Mouse (Mus musculus) midbrain, embryonic 13.5 days (tissue): ENCODE results near the gene Wasf2. TPM values are rescaled to one million over a fixed set of nuclear protein-coding genes. Genes with fewer than 3 reads are reported as not detected.

Experiments used
- ATAC-seq: fragments of 200-750 bp; cut with Nextera tagmentation; 2 replicates; pipeline ENCODE4 v1.8.0; 2017; ENCODE audit warnings: mild to moderate bottlenecking, moderate TSS enrichment, moderate library complexity
- H3K27ac ChIP-seq: fragments of 300-500 bp; sonication (generic); 2 replicates; pipeline ENCODE4 v1.5.1; 2015; ENCODE audit warnings: inconsistent platforms, mild to moderate bottlenecking, moderate library complexity
- H3K27me3 ChIP-seq: fragments of 300-500 bp; sonication (generic); 2 replicates; pipeline ENCODE4 v1.6.1; 2015; ENCODE audit warnings: mild to moderate bottlenecking, inconsistent platforms
- H3K36me3 ChIP-seq: fragments of 300-500 bp; sonication (generic); 2 replicates; pipeline ENCODE4 v1.6.1; 2015; ENCODE audit warnings: mild to moderate bottlenecking, inconsistent platforms
- H3K4me1 ChIP-seq: fragments of 300-500 bp; sonication (generic); replicated peaks from 2 replicates; pipeline ENCODE4 v1.6.1; 2015; ENCODE audit warnings: inconsistent platforms
- H3K4me2 ChIP-seq: fragments of 300-500 bp; sonication (generic); replicated peaks from 2 replicates; pipeline ENCODE4 v1.6.1; 2015; ENCODE audit warnings: moderate library complexity, mild to moderate bottlenecking, inconsistent platforms
- H3K4me3 ChIP-seq: fragments of 300-500 bp; sonication (generic); replicated peaks from 2 replicates; pipeline ENCODE4 v1.5.1; 2015; ENCODE audit warnings: mild to moderate bottlenecking, inconsistent platforms
- H3K9ac ChIP-seq: fragments of 300-500 bp; sonication (generic); replicated peaks from 2 replicates; pipeline ENCODE4 v1.6.1; 2015; ENCODE audit warnings: mild to moderate bottlenecking, inconsistent platforms
- H3K9me3 ChIP-seq: fragments of 300-500 bp; sonication (generic); 2 replicates; pipeline ENCODE4 v1.6.1; 2016; ENCODE audit warnings: mild to moderate bottlenecking, inconsistent platforms
- WGBS: fragments of 180-500 bp; shearing (Covaris S2); methylation state at CpG from one replicate; pipeline ENCODE4 v1.1.7; 2015; 5-methylcytosine and 5-hydroxymethylcytosine counted together
- polyA plus RNA-seq: library from polyadenylated mRNA; unstranded; fragments of >200 nt; fragmentation: Nextera tagmentation; extraction: Ambion mirVana; gene quantifications from 2 replicates; pipeline ENCODE4 v1.2.1, GENCODE M21; 2015

Gene Wasf2
- polyA plus RNA-seq, 1 experiment from 2014 or later: 28.8 TPM

DNA sequence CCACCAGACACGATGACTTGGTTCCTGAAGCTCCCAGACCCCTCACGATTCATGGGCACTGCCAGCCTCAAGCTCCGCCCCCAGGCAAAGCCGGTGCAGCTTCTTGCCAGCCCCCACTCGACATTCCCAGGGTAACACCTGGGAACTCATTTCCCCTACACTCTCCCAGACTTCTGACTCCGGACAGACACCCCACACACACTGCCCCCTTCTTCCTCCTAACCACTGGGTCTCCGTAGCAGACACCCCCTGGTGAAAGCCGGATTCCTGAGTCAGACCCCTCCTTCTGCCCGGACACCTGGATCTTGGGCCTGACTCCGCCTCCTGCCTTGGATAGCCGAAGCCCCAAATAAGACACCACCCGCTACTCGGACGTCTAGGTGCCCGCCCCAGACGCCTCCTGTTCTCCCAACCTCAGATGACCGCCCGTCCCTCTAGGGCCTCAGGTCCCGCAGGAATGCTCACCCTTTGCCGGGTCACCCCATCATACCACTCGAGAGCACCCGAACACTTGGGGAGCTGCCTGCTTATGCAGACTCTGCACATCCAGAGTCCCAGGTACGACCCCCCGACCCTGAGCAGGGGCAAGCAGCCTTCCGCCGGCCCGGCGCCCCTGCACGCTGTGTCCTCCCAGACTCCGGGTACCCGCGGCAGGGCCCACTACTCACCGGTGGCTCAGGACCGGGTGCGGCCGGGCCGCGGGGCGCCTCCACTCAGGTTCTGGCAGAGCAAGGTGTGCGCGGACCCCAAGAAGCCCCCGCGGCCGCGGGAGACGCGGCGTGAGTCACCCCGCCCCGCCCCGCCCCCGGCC is 81.7 kb downstream of the Wasf2 start, which contains the start of the genes Cd164l2 and Gpr3:
Cd164l2 (plus strand) TSS at position 381 of the 811 bp plus-strand sequence.
Gpr3 (minus strand) TSS at position 786 of the 811 bp plus-strand sequence.
- no peaks in the 10 kb centered on the region for H3K9me3 ChIP-seq
- peaks cover 21% of the 10 kb centered on the region for H3K4me1 ChIP-seq
- H3K4me2 ChIP-seq: peak within 1 kb of the TSS; percentile 89
- WGBS: under 1% methylated on average over 51 of the region's 52 CpGs
- no peaks in the 10 kb centered on the region for H3K36me3 ChIP-seq
- no peak within 1 kb of the TSS for H3K27ac ChIP-seq
- H3K9ac ChIP-seq: peak within 1 kb of the TSS; percentile 65
- peak within 1 kb of the TSS; percentile 61 for H3K4me3 ChIP-seq
- peak; percentile 75 for ATAC-seq
- peaks cover 50% of the 10 kb centered on the region for H3K27me3 ChIP-seq

- Histone ChIP-seq H3K36me3 (no peaks in the 10 kb centered on the region), H3K4me2 (peak overlapping the region; percentile 89), H3K9me3 (no peaks in the 10 kb centered on the region), H3K27ac (no peak overlapping the region), H3K4me3 (peak overlapping the region; percentile 61), H3K4me1 (peaks cover 22% of the 10 kb centered on the region), H3K9ac (peak overlapping the region; percentile 65), H3K27me3 (peaks cover 50% of the 10 kb centered on the region)
- WGBS: 2% methylated on average over 43 of the region's 44 CpGs
- peak; percentile 85 for ATAC-seq
Measured at GRCm38 (mm10) chr4:133212562-133213267, 82.4 kb downstream of the Wasf2 start.

DNA sequence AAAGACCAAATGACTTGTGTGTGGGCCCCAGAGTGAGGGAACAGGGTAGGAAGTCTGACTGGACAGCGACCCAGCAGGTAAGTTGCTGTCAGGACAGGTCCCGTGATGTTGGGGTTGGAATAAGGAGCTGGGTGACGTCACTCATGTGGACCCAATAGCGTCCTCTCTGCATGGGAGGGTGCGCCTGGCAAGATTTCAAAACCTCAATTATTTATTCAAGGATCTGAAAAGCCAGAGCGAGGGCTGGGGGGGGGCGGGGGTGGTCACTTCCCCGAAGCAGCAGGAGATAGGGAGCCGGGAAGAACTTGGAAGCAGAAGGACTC is 82.9 kb downstream of the Wasf2 start:
- Histone ChIP-seq H3K4me1 (peaks cover 25% of the 10 kb centered on the region), H3K27me3 (peaks cover 50% of the 10 kb centered on the region), H3K27ac (no peak overlapping the region), H3K9ac (peak overlapping the region; percentile 65), H3K4me3 (peak overlapping the region; percentile 61), H3K36me3 (no peaks in the 10 kb centered on the region), H3K4me2 (peak overlapping the region; percentile 89), H3K9me3 (no peaks in the 10 kb centered on the region)
- 0 out of 2 replicates have a peak, but pooled peaks have one; percentile 2 for ATAC-seq
- WGBS: 0% methylated on average over 9 of the region's 9 CpGs

DNA sequence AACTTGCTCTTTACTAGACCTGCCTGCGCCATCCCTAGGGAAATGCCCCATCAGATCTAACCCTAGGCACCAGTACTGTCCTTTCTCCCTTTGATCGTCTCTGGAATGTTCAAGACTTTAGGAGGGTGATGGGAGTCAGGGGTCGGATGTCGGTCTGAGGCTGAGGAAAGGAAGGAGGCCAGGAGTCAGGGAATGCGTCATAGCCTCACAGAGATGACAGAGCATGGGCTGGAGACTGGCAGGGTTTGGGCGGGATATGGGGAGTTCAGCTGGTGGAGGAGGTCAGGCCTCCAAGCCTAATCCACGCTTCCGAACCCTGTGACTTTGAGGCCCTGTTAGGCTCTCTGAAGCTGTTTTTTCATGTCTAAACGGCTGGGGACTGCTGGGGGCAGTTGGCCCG is 83.4 kb downstream of the Wasf2 start:
- peak overlapping the region; percentile 89 for H3K4me2 ChIP-seq
- WGBS: 7% methylated on average over 10 of the region's 10 CpGs
- peak overlapping the region; percentile 61; the same call in 1 of the 2 replicates for H3K4me3 ChIP-seq
- H3K36me3 ChIP-seq: no peaks in the 10 kb centered on the region
- peaks cover 25% of the 10 kb centered on the region for H3K4me1 ChIP-seq
- peaks cover 50% of the 10 kb centered on the region for H3K27me3 ChIP-seq
- no peaks in the 10 kb centered on the region for H3K9me3 ChIP-seq
- ATAC-seq: no peak
- no peak overlapping the region for H3K9ac ChIP-seq
- H3K27ac ChIP-seq: no peak overlapping the region; the same call in 1 of the 2 replicates

DNA sequence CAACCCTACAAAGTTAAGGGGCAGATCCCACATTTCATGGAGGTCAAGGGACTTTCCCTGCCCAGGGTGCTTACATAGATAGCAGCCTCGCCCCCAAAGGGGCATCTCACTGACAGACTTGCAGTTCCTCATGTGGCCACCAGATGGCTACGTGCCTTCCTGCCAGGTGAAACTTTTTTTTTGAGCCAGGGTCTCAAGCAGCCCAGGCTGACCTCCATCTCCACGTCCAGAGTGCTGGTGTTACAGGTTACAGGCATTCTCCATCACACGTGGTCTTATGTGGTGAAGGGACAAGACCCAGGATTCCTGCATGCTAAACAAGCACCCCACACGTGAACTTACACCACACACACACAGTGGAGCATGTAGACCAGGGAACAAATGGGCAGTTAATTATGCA is 87.3 kb downstream of the Wasf2 start:
- peak; percentile 21; the same call in 1 of the 2 replicates for ATAC-seq

DNA sequence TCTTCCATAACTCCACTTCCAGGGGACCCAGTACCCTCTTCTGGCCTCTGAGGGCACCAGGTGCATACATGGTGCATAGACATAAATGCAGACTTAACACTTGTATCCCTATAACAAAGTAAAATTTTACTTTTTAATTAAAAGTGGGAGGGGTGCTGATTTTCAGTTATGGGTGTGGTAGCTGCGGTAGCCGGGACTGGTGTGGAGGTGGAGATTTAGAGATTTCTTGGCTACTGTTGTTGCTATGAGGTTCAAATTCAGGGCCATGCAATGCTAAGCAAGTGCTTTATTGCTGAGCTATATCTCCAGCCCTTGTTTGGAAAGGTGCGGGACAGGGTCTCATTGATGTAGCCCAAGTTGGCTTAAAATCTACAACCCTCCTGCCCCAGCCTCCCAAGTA is 88.4 kb downstream of the Wasf2 start:
- Histone ChIP-seq H3K9me3 (no peaks in the 10 kb centered on the region), H3K36me3 (no peaks in the 10 kb centered on the region), H3K9ac (no peak overlapping the region), H3K27ac (no peak overlapping the region), H3K4me2 (no peak overlapping the region), H3K4me3 (no peak overlapping the region), H3K4me1 (peaks cover 13% of the 10 kb centered on the region), H3K27me3 (peaks cover 54% of the 10 kb centered on the region)
- WGBS: 90% methylated on average over 3 of the region's 3 CpGs
- ATAC-seq: no peak

More for the DNA sequence above, 87.3 kb downstream of the Wasf2 start:
- H3K27me3 ChIP-seq: peaks cover 60% of the 10 kb centered on the region
- H3K4me1 ChIP-seq: peaks cover 24% of the 10 kb centered on the region
- no peaks in the 10 kb centered on the region for H3K36me3 ChIP-seq
- no peak overlapping the region for H3K9ac ChIP-seq
- 1% methylated on average over 5 of the region's 5 CpGs for WGBS
- H3K27ac ChIP-seq: no peak overlapping the region
- no peaks in the 10 kb centered on the region for H3K9me3 ChIP-seq
- H3K4me2 ChIP-seq: no peak overlapping the region
- no peak overlapping the region for H3K4me3 ChIP-seq

DNA sequence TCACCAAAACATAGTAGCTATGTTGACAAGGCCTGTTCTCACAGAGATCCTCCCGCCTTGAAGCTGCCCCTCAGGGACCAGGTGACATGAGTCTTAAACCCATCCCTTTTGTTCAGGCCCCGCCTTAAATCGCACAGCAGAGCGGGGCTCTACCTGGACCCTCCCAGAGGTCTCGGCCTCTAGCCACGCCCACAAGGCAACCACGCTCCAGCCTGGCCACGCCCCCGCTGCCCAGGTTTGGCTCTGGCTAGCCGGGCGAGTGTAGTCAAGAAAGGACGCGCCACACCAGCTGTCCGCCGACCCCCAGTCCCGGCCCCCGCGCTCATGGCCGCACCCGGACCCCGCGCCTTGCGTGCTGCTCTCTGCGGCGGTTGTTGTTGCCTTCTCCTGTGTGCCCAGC is 90.4 kb downstream of the Wasf2 start:
- Histone ChIP-seq H3K9ac (peak overlapping the region; percentile 59), H3K4me2 (peak overlapping the region; percentile 55), H3K4me3 (peak overlapping the region; percentile 30), H3K9me3 (no peaks in the 10 kb centered on the region), H3K36me3 (no peaks in the 10 kb centered on the region), H3K4me1 (peaks cover 12% of the 10 kb centered on the region), H3K27me3 (peaks cover 37% of the 10 kb centered on the region), H3K27ac (no peak overlapping the region)
- WGBS: 1% methylated on average over 25 of the region's 25 CpGs
- no peak for ATAC-seq

DNA sequence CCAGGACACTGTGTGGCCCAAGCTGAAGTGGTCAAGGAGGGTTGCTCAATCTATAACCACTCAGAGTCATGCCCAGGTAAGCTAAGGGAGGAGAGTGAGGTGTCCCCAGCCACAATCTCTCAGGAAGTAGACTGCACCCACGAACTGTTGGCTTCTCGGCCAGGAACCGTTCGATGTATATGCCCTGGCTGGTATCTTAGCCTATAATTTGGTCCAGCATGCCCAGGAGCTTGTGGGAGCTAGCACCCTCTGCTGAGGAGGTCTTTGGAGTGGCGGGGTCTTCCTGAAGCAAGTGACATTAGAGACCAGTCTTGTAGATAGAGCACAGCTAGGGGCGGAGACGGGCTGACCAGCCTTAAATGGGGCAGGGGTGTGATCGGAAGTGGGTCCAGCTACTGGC is 91.4 kb downstream of the Wasf2 start:
- no peak overlapping the region for H3K4me3 ChIP-seq
- H3K27ac ChIP-seq: no peak overlapping the region
- peaks cover 37% of the 10 kb centered on the region for H3K27me3 ChIP-seq
- WGBS: 85% methylated on average over 8 of the region's 8 CpGs
- no peak overlapping the region for H3K9ac ChIP-seq
- no peaks in the 10 kb centered on the region for H3K9me3 ChIP-seq
- no peaks in the 10 kb centered on the region for H3K36me3 ChIP-seq
- no peak overlapping the region for H3K4me2 ChIP-seq
- H3K4me1 ChIP-seq: peaks cover 12% of the 10 kb centered on the region
- no peak for ATAC-seq

DNA sequence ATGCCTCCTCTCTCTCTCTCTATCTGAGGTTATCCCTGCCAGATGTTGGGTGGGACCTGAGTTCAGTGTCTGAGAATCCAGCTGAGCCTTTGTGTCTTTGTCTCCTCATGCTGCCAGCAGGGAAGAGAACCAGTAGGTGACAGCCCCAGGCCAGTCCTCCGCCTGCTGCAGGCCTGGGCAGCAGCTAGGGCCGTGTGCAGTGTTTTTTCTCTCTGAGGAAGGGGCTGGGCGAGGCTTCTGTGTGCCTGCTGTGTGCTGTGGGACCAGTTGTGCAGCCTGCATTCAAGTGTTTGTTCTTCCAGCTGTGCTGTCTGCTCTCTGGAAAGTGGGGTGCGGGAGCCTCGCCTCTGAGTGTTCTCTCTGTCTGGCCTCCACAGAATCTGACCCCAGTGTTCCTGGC is 93.6 kb downstream of the Wasf2 start:
- Histone ChIP-seq H3K4me2 (no peak overlapping the region), H3K27me3 (peaks cover 37% of the 10 kb centered on the region), H3K4me1 (peaks cover 8% of the 10 kb centered on the region), H3K4me3 (no peak overlapping the region), H3K27ac (no peak overlapping the region), H3K9ac (no peak overlapping the region), H3K9me3 (no peaks in the 10 kb centered on the region), H3K36me3 (no peaks in the 10 kb centered on the region)
- no peak for ATAC-seq
- WGBS: 45% methylated on average over 5 of the region's 5 CpGs

DNA sequence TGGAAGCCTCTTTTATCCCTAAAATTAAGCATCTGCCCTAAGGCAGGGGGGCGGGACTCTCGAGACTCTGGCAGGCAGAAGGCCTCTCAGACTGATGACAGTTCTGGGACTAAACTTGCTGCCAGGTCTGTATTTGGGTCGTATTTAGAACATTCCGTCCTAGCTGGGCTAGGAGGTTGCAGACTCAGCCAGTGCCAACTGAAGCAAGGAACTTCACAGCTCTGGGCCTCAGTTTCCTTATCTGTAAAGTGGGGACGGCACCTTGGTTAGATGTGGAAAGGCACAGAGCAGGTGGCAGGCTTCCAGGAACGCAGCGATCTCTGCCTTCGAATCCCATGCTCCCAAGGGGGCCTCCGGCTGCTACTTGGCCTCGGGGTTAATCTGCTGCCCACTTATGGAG is 95.8 kb downstream of the Wasf2 start:
- no peak overlapping the region for H3K4me2 ChIP-seq
- H3K9ac ChIP-seq: no peak overlapping the region
- H3K4me1 ChIP-seq: peaks cover 5% of the 10 kb centered on the region
- no peaks in the 10 kb centered on the region for H3K9me3 ChIP-seq
- no peak overlapping the region for H3K4me3 ChIP-seq
- peaks cover 20% of the 10 kb centered on the region for H3K27me3 ChIP-seq
- H3K36me3 ChIP-seq: no peaks in the 10 kb centered on the region
- ATAC-seq: no peak
- WGBS: 68% methylated on average over 10 of the region's 10 CpGs
- no peak overlapping the region for H3K27ac ChIP-seq

- peaks cover 5% of the 10 kb centered on the region; the same call in 1 of the 2 replicates for H3K4me1 ChIP-seq
- H3K4me2 ChIP-seq: no peak overlapping the region
- H3K27ac ChIP-seq: no peak overlapping the region
- H3K4me3 ChIP-seq: no peak overlapping the region
- no peak for ATAC-seq
- WGBS: 54% methylated on average over 8 of the region's 8 CpGs
- no peaks in the 10 kb centered on the region for H3K9me3 ChIP-seq
- peaks cover 6% of the 10 kb centered on the region; the same call in 1 of the 2 replicates for H3K27me3 ChIP-seq
- H3K9ac ChIP-seq: no peak overlapping the region
- H3K36me3 ChIP-seq: no peaks in the 10 kb centered on the region
Measured at GRCm38 (mm10) chr4:133227636-133228035, 97.3 kb downstream of the Wasf2 start.

DNA sequence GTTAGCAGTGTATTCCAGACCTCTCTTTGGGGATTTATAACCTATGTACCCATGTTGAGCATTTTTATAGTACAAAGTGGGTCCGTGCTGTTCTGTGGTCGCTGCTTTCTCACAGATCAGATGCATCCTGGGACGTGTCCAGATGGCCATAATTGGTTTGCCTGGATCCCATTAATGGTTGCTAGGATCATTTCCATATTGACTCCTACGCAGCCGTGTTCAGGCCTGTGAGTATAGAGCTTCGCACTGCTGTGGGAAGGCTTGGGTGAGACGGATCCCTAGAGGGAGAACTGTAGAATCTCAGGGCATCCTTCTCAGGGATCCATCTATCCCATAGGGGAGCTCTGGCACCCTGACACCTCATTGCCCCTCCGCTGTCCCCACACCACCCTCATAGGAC is 99.3 kb downstream of the Wasf2 start:
- no peak overlapping the region for H3K27ac ChIP-seq
- no peaks in the 10 kb centered on the region for H3K36me3 ChIP-seq
- WGBS: 64% methylated on average over 8 of the region's 8 CpGs
- no peak overlapping the region for H3K4me2 ChIP-seq
- H3K9me3 ChIP-seq: no peaks in the 10 kb centered on the region
- H3K4me3 ChIP-seq: no peak overlapping the region
- H3K9ac ChIP-seq: no peak overlapping the region
- ATAC-seq: no peak
- peaks cover 5% of the 10 kb centered on the region; the same call in 1 of the 2 replicates for H3K4me1 ChIP-seq
- no peaks in the 10 kb centered on the region for H3K27me3 ChIP-seq
